ENCODE assay signal across 8 mouse cellular contexts in genomic region chr1:132853312-132853711, GRCm38 (mm10). TPM values are rescaled to one million over a fixed set of nuclear protein-coding genes. Genes with fewer than 3 reads are reported as not detected.
A peak's percentile ranks its signal among the peaks of the same experiment; 100 is the strongest.
DNase-seq lines count a peak whose midpoint lies in the region; ATAC-seq and TF ChIP-seq lines count a peak whose summit lies in the region.
"Had no signal": no experiment of that assay in that cellular context is flagged by ENCODE, and none has a peak within 500 bp of the region (broad histone marks: within the 10 kb centered on the region; RNA-seq: fewer than 3 reads in every experiment).

No protein-coding gene starts in this region.

- TF ChIP-seq CTCF in heart, adult 2 months (IDR thresholded peaks at IDR 0.05), result no peak

- H3K27ac ChIP-seq in midbrain, embryonic 10.5 days (replicated peaks), result 0 out of 2 replicates have a peak overlapping the region, but pooled peaks have one; percentile 6
- no peak overlapping the region for H3K27ac ChIP-seq in midbrain, embryonic 14.5 days (replicated peaks; ENCODE audit: low read depth, low read length)
- peak overlapping the region; percentile 64 for H3K27ac ChIP-seq in heart, adult 2 months

- no peaks in the 10 kb centered on the region for H3K36me3 ChIP-seq in midbrain, embryonic 10.5 days
- H3K36me3 ChIP-seq in midbrain, embryonic 14.5 days (ENCODE audit: control insufficient read depth, insufficient read depth, low read length), result no peaks in the 10 kb centered on the region
- H3K36me3 ChIP-seq in heart, adult 2 months (ENCODE audit: control insufficient read depth, insufficient read depth, low read length), result no peaks in the 10 kb centered on the region

- H3K4me1 ChIP-seq in midbrain, embryonic 10.5 days, result peaks cover 11% of the 10 kb centered on the region
- H3K4me1 ChIP-seq in midbrain, embryonic 14.5 days (ENCODE audit: control insufficient read depth, insufficient read depth, low read length), result peaks cover 7% of the 10 kb centered on the region
- H3K4me1 ChIP-seq in heart, adult 2 months (ENCODE audit: control insufficient read depth, insufficient read depth, low read length), result peaks cover 3% of the 10 kb centered on the region; the same call in 1 of the 2 replicates

- H3K79me2 ChIP-seq in heart, adult 2 months (replicated peaks; ENCODE audit: control insufficient read depth, insufficient read depth, low read length), result no peaks in the 10 kb centered on the region

- no peak overlapping the region for H3K4me3 ChIP-seq in midbrain, embryonic 10.5 days
- no peak overlapping the region for H3K4me3 ChIP-seq in midbrain, embryonic 14.5 days (replicated peaks; ENCODE audit: low read depth, low read length)
- H3K4me3 ChIP-seq in heart, adult 2 months, result no peak overlapping the region

- no peak for TF ChIP-seq EP300 in heart, adult 2 months (IDR thresholded peaks at IDR 0.05; ENCODE audit: insufficient read depth, low read depth, low read length)

- TF ChIP-seq POLR2A in heart, adult 2 months (IDR thresholded peaks at IDR 0.05; ENCODE audit: insufficient read depth, low read depth, low read length), result peak; percentile 30; the same call in 1 of the 2 replicates

- peaks cover 9% of the 10 kb centered on the region; the same call in 1 of the 2 replicates for H3K9me3 ChIP-seq in midbrain, embryonic 10.5 days (replicated peaks)
- peaks cover 6% of the 10 kb centered on the region; the same call in 1 of the 2 replicates for H3K9me3 ChIP-seq in midbrain, embryonic 14.5 days (ENCODE audit: control insufficient read depth, low read length)

- 47% methylated on average over 8 of the region's 8 CpGs for WGBS in midbrain, embryonic 10.5 days
- 38% methylated on average over 8 of the region's 8 CpGs for WGBS in midbrain, embryonic 14.5 days
- WGBS in heart, adult 2 months, result 8% methylated on average over 8 of the region's 8 CpGs

- intact Hi-C loops in heart, adult 2 months (cut with DNase I), result loop anchor here (5.0 kb wide), 1 partner anchor 66 kb away; no protein-coding TSS in a partner anchor
- intact Hi-C loops in left cerebral cortex, postnatal 25 days (cut with DNase I), result no loop called here

- H3K4me2 ChIP-seq in midbrain, embryonic 14.5 days (ENCODE audit: low read length), result no peak overlapping the region

- H3K9ac ChIP-seq in midbrain, embryonic 14.5 days (replicated peaks; ENCODE audit: low read length), result no peak overlapping the region
- no peak overlapping the region for H3K9ac ChIP-seq in heart, adult 2 months (ENCODE audit: low read depth, low read length)

- no peak for DNase-seq in midbrain, embryonic 10.5 days (ENCODE audit: low spot score)
- DNase-seq in midbrain, embryonic 14.5 days, result no peak
- DNase-seq in heart, adult 2 months, result peak; percentile 45 to 61
- peak; percentile 46 to 64 for DNase-seq in left cerebral cortex, postnatal 25 days (ENCODE audit: low spot score in 2 of 2)
- peak; percentile 42 for DNase-seq in right cerebral cortex, postnatal 4 days
- DNase-seq in cerebellum, adult 9-11 months, result no peak
- DNase-seq in kidney, adult 11 months, result no peak

- ATAC-seq in midbrain, embryonic 14.5 days (ENCODE audit: low FRiP score, low TSS enrichment), result no peak

- H3K27me3 ChIP-seq in midbrain, embryonic 10.5 days (ENCODE audit: low read depth, poor library complexity, severe bottlenecking), result no peaks in the 10 kb centered on the region
- no peaks in the 10 kb centered on the region for H3K27me3 ChIP-seq in midbrain, embryonic 14.5 days (ENCODE audit: control insufficient read depth, insufficient read depth, low read length)
- H3K27me3 ChIP-seq in heart, adult 2 months (ENCODE audit: control insufficient read depth, insufficient read depth, low read length), result no peaks in the 10 kb centered on the region

RNA-seq across cellular contexts. Expression of gene Lrrn2, which starts 26.8 kb away (rescaled TPM):
- 7.6 and 10.2 TPM in 2 replicates for polyA plus RNA-seq in midbrain, embryonic 10.5 days (2016; fragmentation: Nextera tagmentation; extraction: Ambion mirVana)
- 36.5 and 37.0 TPM in 2 replicates for polyA plus RNA-seq in midbrain, embryonic 14.5 days (2014; fragmentation: Nextera tagmentation; extraction: Ambion mirVana)
- 1 to 10 TPM; 3.2 to 4.2 TPM for total RNA-seq in heart, adult 2 months (2021)
- polyA plus RNA-seq in heart, adult 2 months (2012; rRNA removed), result 6.1 and 7.3 TPM in 2 replicates
- 100 to 1,000 TPM in 1 of 2 experiments, 10 to 100 TPM in 1; 90.8 to 106 TPM for total RNA-seq in left cerebral cortex, postnatal 25 days (2021)
- total RNA-seq: megakaryocyte-erythroid progenitor cell, adult 5-6 weeks had no signal

Comparison
In these comparisons a context has a peak if more than half of its experiments do, and no peak if none do; other contexts are left out.
1. DNase-seq: peak in heart, adult 2 months (2 of 2), left cerebral cortex, postnatal 25 days (2 of 2) and right cerebral cortex, postnatal 4 days (single experiment); none in midbrain, embryonic 10.5 days (single experiment), midbrain, embryonic 14.5 days (single experiment), cerebellum, adult 9-11 months (single experiment) and kidney, adult 11 months (single experiment).